Mouse (Mus musculus): ENCODE measurements around the gene Ubtd2.

- TF ChIP-seq POLR2A (IDR thresholded peaks at IDR 0.05; ENCODE audit: low read depth, low read length) (no peak), CTCF (IDR thresholded peaks at IDR 0.05; ENCODE audit: extremely low read depth, insufficient read length, insufficient replicate concordance, low read depth, low read length) (no peak)
Observed at GRCm38 (mm10) chr11:32524122-32524920, 69.2 kb downstream of the Ubtd2 start.

Measured in small intestine, adult 2 months (tissue).